Mouse (Mus musculus) gastrocnemius, adult 18-20 months (tissue): ENCODE measurements around the gene Gp1bb. TPM values are rescaled to one million over a fixed set of nuclear protein-coding genes. Genes with fewer than 3 reads are reported as not detected.

Source experiments
- DNase-seq: peaks from one replicate; pipeline ENCODE4 v3.0.0; 2021; ENCODE audit warnings: low spot score
- long read RNA-seq, 2 experiments: library from polyadenylated mRNA; stranded (forward); transcript quantifications; one replicate each; pipeline ENCODE4 v2.0.0; 2021
- total RNA-seq, 2 experiments: library from RNA; stranded (reverse); gene quantifications; 2 replicates each; pipeline ENCODE4 v1.2.3; 2021

Gene Gp1bb
- total RNA-seq = not detected
- long read RNA-seq, experiment 1 = 0 reads
- long read RNA-seq, experiment 2 = 0 reads

DNA sequence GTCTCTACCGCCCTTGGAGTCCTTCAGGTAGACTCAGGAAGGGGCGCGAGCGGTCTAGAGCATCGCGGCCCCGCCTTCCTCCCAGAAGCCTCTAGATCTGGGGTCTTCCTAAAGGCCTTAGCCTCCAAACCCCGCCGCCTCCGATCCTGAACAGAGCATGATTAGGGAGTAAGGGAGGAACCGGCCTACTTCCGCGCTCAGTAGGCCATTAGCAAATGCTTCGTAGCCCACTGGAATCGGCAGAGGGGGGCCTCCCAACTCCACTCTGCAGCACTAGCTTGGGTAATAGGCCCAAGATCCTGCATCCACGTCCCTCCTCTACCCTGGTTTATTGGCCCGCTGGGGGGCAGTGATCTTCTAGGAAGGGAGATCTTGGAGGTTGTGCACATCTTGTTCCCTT, at the start of gene Gp1bb:
Gene Gp1bb, minus strand, starts transcription at position 385 of the 400 bp plus-strand sequence.
- DNase-seq = no peak

DNA sequence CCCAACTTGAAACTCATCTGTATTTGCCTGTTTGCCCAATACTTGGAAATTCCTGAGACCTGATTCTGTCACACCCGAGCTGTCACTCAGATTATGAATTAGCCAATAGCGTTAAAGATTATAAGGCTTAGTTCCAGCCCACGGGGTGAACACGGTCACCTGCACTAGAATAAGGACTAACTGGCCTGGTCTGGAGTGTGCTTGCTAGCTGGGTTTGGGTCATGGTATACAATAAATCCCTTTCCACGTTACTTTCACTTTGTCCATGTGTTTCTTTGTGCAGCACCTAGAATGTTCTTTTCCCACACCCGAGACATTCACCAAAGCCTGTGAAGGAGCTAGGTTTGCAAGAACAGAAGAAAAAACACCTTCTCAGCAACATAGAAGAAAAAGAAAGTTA, 47.7 kb upstream of the Gp1bb start:
- DNase-seq = no peak

DNA sequence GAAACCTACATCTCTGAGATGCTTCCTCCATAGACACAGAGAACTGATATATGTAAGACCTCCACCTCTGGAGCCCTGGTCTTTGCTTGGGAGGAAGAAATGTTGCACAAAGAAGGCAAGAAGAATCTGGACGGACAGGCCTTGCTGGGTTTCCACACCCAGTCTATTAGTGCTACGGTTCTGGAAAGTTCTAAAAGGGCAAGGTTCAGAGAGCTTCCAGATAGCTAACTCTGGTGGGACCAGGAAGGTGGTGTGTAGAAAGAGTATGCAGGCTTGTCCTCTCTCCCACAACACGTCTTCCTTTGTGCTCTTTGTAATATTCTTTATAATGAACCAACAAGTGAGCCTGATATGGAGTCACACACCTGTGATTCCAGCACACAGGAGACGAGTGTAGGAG, 36.4 kb upstream of the Gp1bb start:
- DNase-seq = no peak

DNA sequence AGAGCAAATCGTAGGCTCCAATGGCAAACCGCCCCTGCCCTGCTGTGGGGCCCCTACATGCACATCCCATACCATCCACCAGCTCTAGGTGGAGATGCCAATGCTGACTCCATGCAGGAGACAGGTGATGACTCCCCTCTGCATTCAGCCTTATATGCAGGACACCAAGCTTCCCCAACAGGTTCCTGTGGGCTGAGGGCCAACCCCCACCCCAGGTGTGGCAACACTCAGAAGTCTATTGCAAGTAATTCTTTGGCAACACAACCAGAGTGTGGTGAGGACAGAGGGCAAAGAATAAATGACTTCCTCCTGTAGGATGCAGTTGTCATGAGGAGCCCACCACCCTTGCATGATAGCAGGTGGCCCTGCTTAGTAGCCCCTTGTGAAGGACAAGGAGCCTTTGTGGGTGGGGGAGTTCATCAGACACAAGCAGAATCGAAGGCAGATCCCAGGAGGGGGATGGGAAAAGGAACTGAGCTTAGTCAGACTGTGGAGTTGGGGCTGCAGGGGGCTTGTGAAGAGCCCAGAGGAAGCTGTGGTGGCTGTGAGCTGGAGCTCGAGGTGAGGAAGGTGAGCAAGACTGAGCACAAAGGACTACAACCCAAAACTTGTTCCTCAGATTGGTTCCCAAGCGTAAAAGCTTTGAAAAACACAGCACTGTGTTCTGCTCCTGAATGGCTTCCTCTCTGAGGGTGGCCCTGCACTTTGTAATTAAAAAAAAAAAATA, 33.3 kb upstream of the Gp1bb start:
- no peak for DNase-seq

DNA sequence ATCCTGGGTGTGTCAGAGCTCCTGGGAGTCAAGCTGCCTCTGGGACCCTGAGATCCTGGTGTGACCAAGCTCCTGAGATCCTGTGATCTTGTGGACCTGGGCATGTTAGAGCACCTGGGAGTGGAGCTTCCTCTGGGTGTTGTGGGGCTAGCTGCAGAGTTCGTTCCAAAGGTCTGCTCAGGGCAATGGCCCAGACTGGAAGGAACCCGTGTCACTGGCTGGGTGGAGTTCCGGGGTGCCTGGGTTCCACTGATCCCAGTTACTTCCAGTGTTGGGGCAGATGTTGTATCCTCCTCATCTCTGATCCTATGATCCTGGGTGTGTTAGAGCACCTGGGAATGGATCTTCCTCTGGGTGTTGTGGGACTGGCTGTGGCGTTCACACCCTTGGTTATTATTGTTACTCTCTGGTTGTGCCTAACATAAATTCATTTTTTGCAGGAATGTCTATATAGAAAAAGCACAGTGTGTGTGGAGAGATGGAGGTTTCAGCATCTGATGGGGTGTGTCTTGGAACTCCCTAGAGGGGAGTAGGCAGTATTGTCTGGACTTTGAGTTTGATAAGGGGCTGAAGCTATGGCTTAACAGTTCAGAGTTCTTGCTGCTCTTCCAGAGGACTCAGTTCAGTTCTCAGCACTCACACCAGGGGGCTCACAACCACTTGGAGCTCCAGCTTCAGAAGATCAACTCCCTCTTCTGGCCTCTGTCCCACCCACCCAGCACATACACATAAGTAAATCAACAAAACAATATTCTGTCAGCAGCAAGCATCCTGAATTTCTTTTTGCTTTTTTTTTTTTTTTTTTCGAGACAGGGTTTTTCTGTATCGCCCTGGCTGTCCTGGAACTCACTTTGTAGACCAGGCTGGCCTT, 31.3 kb upstream of the Gp1bb start:
- no peak for DNase-seq

DNA sequence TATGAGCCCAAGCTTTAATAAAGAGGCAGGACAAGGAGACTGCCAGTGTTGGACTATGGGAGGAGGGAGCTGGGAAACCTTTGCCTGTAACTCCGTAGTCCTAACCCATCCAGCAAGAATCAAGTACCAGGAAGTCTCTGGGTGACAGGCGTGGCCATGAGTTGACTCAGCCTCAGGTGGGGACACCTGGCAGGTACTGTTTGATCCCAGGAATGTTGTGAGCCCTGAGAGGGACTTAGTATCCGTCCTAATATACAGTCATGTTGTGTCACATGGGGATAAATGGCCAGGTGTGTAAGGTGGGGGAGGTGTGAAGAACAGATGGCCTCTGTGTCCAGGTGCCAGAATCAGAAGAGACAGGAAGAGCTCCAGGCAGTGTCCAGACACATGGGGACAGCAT, 26.9 kb upstream of the Gp1bb start:
- no peak for DNase-seq

DNA sequence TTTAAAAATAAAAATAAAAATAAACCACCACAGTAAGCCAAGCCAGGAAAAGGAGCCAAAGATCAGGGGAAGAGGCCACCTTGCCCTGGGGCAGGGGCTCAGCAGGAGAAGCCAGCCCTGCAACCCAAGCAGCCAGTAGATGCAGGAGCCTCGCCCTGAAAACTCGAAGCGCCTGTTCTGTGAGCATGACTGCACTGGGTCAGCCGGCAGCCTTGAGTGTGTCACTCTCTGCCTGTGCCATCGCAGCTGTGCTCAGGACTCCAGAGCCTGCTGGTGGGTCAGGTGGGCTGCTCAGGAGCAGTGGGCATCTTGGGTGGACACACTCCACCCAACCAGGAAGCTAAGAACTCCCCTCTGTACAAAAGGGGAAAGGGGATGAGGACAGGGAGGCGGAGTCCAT, 23.1 kb upstream of the Gp1bb start:
- DNase-seq = no peak

DNA sequence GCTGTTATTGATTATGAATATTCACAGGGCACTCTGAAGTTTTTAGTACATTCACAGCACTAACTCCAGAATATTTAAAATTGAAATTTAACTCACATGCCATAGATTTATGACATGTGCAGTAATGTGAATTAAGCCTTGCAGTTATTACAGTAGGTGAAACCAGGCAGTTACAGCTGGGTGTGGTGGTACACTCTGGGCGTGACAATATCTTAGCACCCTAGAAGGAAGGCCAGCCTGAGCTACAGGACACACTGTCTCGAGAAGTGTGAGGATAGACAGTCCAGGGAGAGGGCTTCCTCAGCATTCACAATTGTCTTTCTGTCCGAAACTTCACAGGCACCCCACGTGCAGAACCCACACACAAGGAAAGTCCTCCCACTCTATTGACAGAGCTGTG, 22.3 kb upstream of the Gp1bb start:
- no peak for DNase-seq

DNA sequence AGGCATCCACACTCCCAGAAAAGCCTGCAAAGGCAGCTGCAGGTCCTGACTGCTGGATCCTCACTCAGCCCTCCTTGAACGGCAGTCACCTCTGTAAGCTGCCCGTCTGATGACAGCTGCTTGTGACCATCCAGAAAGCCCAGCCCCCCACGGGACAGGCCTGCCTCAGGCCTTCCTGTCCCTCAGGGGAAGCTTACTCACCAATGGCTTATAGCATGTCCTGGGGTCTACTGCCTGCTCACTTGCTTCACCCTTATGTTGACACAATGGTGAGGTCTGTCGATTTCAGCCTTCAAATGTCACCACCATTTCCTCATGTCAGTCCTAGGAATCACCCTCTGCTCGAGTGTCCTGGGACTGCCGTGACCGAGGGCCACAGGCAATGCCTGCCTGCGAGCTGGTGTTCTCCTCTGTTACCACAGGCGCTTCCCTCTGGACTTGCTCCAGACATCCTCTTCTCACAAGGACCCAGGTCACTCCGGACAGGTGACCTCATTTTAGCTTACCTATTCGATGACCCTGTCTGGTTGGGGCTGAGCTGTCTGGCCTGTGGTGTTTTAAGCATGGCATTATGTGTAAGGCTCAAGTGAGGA, 21.3 kb upstream of the Gp1bb start:
- DNase-seq = no peak

DNA sequence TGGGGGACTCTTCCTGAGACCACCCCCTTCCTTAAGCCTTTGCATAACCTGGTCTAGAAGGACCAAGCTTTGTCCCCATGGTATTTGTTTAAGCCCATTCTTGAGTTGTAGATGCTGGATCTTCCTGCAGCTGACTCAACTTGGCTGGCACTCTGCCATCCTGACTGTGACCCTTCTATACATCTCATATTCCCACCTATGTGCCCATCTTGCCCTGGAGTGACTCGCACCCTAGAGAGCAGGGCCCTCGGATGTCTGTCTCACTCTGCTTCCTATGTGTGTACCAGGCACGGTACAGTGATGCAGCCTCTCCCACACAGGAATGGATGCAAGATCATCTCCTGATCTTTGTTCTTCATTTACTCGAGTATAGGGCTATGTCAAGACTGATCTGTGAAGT, 20.7 kb upstream of the Gp1bb start:
- DNase-seq = no peak

DNA sequence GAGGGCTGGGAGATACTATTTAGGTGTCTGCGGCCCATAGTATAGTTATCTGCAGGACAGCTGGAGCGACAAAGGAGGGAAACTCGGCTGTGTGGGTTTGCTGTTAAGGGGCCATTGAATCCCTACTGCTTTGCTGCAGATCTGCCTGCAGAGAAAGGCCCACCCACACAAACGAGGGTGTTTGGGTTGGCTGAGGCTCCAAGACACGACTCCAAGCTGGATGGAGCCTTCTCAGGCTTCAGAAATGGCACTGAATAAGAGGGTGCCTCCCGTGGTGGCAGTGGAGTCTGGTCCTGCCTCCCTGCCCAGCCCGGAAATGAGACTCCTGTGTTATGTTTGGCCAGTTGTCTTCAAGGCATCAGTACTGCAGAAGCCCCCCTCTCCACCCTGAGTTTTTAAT, 20.1 kb upstream of the Gp1bb start:
- no peak for DNase-seq

DNA sequence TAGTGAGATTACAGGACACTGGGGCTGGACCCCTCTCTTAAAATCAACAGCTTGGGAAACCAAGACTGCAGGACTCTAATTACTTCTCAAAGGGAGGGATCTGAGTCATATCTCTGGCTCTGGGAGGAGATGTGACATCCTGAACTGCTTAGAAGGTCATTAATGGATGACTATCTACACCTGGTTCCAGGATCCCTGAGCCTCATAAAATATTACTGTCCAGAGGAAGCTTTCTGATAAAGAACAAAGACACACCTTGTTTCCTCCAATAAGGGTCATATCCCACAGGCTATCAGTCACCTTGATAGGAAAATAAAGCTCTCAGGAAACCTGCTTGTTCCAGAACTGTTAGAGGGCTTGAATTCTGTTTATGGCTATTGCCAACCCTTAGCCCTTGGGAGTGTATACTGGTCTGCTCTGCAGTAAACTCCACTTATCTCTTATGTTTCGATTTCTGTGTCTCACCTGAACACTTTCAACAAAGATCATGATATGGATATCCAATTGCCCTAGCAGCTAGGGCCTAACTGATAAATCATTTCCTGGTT, 17.3 kb upstream of the Gp1bb start:
- no peak for DNase-seq

DNA sequence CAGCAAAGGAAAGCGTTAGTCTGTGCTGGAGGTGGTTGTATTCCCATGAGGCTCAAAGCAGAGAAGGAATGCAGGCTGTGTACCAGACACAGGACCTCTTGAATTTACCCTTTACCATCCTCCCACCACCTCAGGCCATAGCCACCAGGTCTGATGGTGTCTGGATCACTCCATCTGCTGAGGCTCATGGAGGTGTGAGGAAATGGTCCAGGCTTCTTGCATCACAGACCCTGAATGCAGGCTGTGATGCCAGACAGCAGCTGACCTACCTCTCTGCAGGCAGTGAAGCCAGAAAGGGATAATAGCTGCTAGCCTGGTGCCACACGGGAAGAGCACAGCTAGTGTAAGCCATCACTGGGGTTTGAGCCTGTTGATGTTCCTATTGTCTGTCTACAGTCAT, 16.2 kb upstream of the Gp1bb start:
- no peak for DNase-seq

DNA sequence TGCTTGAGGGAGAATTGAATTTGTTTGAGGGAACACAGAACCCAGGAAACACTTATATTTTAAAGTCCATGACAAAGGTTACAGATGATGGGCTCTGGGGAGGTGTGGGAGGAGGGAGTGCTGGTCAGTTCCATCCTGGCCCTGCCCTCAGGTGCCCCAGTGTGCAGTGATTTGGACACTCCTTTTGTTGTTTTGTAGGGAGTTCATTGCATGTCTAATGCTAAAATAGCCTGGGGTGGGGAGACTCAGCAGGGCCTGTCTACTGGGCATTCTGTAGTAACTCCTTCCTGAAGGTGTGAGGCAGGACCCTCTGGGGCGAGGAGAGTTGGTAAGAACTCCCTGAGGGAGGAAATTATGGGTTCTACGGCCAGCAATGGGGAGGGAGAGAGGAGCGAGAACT, 14.6 kb upstream of the Gp1bb start:
- no peak for DNase-seq

DNA sequence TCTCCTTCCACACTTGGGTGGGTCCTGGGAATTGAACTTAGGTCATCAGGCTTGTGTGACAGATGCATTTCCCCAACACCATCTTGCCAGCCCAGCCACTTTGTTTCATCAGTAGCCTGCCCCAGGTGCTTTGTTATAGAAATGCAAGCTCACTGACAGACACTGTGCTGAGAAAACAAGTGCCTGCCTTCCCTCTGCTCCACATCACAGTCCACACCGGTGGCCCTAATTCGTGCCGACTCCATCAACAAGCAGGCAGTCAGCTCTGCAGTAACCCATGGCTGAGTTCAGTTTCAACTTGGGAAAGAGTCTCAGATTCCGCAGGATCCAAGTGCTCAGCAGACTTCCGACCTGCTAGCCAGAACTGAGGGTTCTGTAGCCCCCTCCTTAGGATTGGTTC, 14.2 kb upstream of the Gp1bb start:
- no peak for DNase-seq

DNA sequence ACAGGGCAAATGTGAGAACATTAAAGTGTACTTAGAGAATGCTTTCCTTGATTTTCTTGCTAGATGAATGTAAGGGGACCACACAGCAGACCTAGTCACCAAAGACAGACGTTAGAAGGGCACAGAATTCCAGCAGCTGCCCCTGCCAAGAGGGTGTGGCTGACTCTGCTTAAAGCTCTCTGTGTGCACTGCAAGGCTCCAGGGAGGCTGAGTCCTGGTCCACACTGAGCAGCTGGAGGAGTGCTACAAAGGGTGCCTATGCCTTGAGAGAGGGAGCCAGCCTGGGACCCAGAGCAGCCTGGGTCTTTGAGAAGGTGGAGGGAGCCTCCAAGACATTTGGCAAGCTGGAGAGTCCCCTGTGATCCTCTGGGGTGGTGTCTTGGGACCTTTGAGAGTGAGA, 11.1 kb upstream of the Gp1bb start:
- DNase-seq = no peak

DNA sequence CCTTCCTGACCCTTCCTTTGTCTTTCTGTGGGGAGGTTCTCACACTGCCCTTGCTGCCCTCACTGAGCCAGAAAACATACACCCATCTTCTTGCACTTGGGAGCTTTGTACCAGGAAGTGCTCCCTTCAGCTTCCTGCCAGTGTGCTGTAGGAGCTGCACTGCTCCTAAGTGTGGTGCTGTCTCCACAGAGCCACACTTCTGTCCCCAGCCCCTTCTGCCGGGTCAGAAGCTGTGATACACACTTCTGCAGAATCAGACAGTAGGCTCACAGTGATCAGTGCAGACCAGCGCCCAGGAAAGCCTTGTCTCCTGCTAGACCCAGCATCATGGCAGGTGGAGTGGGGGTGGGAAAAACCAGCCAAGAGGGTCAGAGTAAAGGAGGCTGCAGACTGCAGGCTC, 10.6 kb upstream of the Gp1bb start:
- no peak for DNase-seq

DNA sequence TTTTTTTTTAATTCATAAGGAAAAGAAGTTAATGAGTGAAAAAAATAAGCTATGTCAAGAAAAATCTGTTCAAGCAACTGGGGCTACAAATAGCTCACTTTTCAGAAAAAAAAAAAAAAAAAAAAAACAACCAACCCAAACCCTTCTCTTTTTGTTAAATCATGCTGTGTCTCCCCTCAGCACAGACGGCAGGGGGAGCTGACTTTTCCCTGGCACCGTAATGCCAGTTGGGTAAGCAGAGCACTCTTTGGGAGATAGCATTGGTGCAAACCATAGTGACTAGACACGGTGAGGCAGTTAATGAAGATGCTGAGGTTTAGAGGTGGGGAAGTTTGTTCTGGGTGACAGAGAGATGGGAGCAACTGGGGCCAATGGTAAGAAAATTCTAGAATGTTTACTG, 9.9 kb upstream of the Gp1bb start:
- no peak for DNase-seq

DNA sequence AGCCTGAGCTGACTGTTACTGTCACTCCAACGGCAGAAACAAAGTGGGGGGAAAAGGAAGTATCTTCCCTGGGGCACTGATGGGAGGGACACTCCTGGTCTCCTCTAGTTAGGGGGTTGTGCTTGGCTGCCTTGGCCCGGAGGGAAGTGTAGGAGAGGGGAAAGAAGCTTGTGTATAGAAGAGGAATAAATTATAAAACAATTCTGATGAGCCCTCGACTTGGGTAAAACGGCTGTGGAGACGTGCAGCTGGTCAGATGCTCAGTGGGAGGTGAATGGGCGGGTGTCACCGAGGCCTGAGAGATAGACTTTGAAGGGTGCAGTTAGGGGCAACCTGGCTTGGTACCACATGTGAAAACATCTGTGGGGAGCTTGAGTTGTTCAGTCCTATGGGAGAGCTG, 8.9 kb upstream of the Gp1bb start:
- DNase-seq = no peak

DNA sequence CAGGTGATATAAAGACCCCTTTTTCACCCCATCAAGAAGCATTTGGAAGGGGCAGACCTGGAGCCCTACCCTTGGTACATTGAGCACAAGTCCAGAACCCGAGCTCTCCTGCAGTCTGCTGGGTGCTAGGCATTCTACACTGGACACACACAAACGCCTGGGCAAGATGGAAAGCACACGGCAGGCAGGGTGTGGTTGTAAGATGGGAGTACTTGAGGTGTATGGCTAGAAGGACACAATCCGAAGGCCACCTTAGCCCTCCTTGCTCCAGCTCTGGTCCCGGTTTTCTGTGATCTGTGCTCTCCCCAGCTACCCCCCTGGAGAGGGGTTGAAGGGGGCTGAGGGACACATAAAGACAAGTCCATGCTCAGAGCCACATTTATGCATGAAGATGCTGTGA, 8.1 kb upstream of the Gp1bb start:
- no peak for DNase-seq

DNA sequence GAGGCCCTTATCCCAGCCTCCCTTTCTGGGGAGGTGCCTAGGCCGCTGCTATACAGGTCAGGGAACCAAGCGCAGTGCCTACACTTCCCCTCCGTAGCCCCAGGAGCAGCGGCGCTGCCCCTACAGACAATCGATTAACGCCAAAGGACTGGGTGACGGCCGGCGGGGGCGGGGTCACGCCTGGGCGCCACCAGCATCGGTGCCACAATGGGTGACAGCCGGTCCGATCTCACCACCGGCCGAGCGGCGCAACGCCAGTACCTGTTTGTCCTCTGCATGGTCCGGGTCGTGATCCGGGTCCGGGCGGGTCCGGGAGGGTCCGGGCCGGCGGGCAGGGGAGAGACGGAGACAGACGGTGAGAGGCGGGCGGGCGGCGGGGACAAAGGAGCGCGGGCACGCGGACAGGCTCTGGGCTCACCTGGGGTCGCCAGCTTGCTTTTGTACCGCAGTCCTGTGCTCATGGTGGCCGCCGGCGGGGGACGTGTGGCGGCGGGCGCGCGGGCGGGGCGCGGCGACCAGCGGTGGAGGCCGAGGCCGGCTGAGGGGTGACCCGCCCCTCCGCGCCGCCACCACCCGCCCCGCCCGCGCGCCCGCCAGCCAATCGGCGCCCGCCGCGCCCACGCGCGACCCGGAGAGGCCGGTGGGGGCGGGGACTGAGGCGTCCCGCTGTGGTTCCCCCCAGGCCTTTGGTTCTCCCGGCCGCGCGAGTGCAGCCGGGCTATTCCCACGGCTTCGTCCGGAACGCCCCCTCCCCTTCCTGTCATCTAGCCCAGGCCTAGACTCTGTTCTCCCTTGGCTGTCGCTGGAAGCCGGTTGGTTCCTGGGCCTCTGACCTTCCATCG, 7.4 kb upstream of the Gp1bb start, which contains the start of gene Sept5:
Gene Sept5, minus strand, starts transcription at position 565 of the 842 bp plus-strand sequence.
- peak; percentile 51 for DNase-seq
